Mouse (Mus musculus) lung, postnatal 0 days (tissue): ENCODE measurements around the gene Eif2b3.

Experiments used
- CTCF ChIP-seq: IDR thresholded peaks from 2 replicates; pipeline ENCODE4 v1.5.1; 2016; ENCODE audit warnings: antibody characterized with exemption, mild to moderate bottlenecking
- EP300 ChIP-seq: IDR thresholded peaks from 2 replicates; pipeline ENCODE4 v1.6.1; 2016; ENCODE audit warnings: antibody characterized with exemption, mild to moderate bottlenecking, control low read depth

GRCm38 (mm10) chr4:117131890-117132793, 112.9 kb downstream of the Eif2b3 start:
- TF ChIP-seq CTCF = no peak
- TF ChIP-seq EP300 = no peak
